Comparison of ENCODE assay signal across 12 mouse cellular contexts in genomic region chr6:54008448-54009120, GRCm38 (mm10). TPM values are rescaled to one million over a fixed set of nuclear protein-coding genes. Genes with fewer than 3 reads are reported as not detected.
DNase-seq lines count a peak whose midpoint lies in the region; ATAC-seq and TF ChIP-seq lines count a peak whose summit lies in the region.
"Had no signal": no experiment of that assay in that cellular context is flagged by ENCODE, and none has a peak within 500 bp of the region (broad histone marks: within the 10 kb centered on the region; RNA-seq: fewer than 3 reads in every experiment).

No protein-coding gene starts in this region.

- H3K27ac ChIP-seq in hindbrain, embryonic 12.5 days: no peak overlapping the region
- H3K27ac ChIP-seq in hindbrain, embryonic 11.5 days (ENCODE audit: low read depth, low read length): no peak overlapping the region
- H3K27ac ChIP-seq in hindbrain, postnatal 0 days: no peak overlapping the region
- H3K27ac ChIP-seq: heart, embryonic 13.5 days; limb, embryonic 10.5 days had no signal

- H3K27me3 ChIP-seq in hindbrain, embryonic 12.5 days: no peaks in the 10 kb centered on the region
- H3K27me3 ChIP-seq in hindbrain, embryonic 11.5 days (ENCODE audit: control insufficient read depth, insufficient read depth, low read length): no peaks in the 10 kb centered on the region
- no peaks in the 10 kb centered on the region for H3K27me3 ChIP-seq in hindbrain, postnatal 0 days (ENCODE audit: insufficient read depth, low read length)
- H3K27me3 ChIP-seq: heart, embryonic 13.5 days had no signal

- ATAC-seq in hindbrain, embryonic 12.5 days (ENCODE audit: low FRiP score): no peak
- ATAC-seq in hindbrain, embryonic 11.5 days (ENCODE audit: low FRiP score): no peak
- peak; percentile 18; the same call in 1 of the 2 replicates for ATAC-seq in hindbrain, postnatal 0 days

- H3K9me3 ChIP-seq in hindbrain, embryonic 12.5 days (replicated peaks): no peaks in the 10 kb centered on the region
- no peaks in the 10 kb centered on the region for H3K9me3 ChIP-seq in hindbrain, embryonic 11.5 days (ENCODE audit: control insufficient read depth, low read length)
- H3K9me3 ChIP-seq in hindbrain, postnatal 0 days (ENCODE audit: low read length): no peaks in the 10 kb centered on the region
- H3K9me3 ChIP-seq: heart, embryonic 13.5 days; limb, embryonic 10.5 days had no signal

- WGBS in hindbrain, embryonic 12.5 days: 59% methylated on average over 16 of the region's 16 CpGs
- WGBS in hindbrain, embryonic 11.5 days: 67% methylated on average over 16 of the region's 16 CpGs
- WGBS in hindbrain, postnatal 0 days: 32% methylated on average over 16 of the region's 16 CpGs

- DNase-seq in hindbrain, embryonic 11.5 days (ENCODE audit: low spot score): no peak
- DNase-seq in right cerebral cortex, postnatal 4 days: peak; percentile 12
- no peak for DNase-seq in right cerebral cortex, adult 18-20 months
- peak; percentile 12 for DNase-seq in hindbrain, postnatal 0 days (ENCODE audit: low spot score)
- DNase-seq in embryo, embryonic 11 days: no peak
- DNase-seq in spleen, adult 18-20 months: no peak
- DNase-seq: adrenal gland, postnatal 14 days; kidney, adult 2 months had no signal

- peak overlapping the region; percentile 23; the same call in 1 of the 2 replicates for H3K4me2 ChIP-seq in hindbrain, embryonic 12.5 days (replicated peaks)
- no peak overlapping the region for H3K4me2 ChIP-seq in hindbrain, embryonic 11.5 days (replicated peaks; ENCODE audit: low read depth, low read length)
- peak overlapping the region; percentile 44 for H3K4me2 ChIP-seq in hindbrain, postnatal 0 days (ENCODE audit: low read depth, low read length)
- H3K4me2 ChIP-seq: heart, embryonic 13.5 days had no signal

- H3K4me1 ChIP-seq in hindbrain, embryonic 12.5 days: peaks cover 13% of the 10 kb centered on the region
- H3K4me1 ChIP-seq in hindbrain, embryonic 11.5 days (replicated peaks; ENCODE audit: control insufficient read depth, insufficient read depth, low read length): no peaks in the 10 kb centered on the region
- peaks cover 15% of the 10 kb centered on the region; the same call in 1 of the 2 replicates for H3K4me1 ChIP-seq in hindbrain, postnatal 0 days (ENCODE audit: insufficient read depth, low read length)

- H3K4me3 ChIP-seq in hindbrain, embryonic 12.5 days: no peak overlapping the region
- no peak overlapping the region for H3K4me3 ChIP-seq in hindbrain, embryonic 11.5 days (ENCODE audit: low read depth, low read length)
- 0 out of 2 replicates have a peak overlapping the region, but pooled peaks have one; percentile 15 for H3K4me3 ChIP-seq in hindbrain, postnatal 0 days (ENCODE audit: low read length)
- H3K4me3 ChIP-seq: erythroblast, embryonic 14.5 days; heart, embryonic 13.5 days; limb, embryonic 10.5 days had no signal

- no peaks in the 10 kb centered on the region for H3K36me3 ChIP-seq in hindbrain, embryonic 12.5 days
- H3K36me3 ChIP-seq in hindbrain, embryonic 11.5 days (ENCODE audit: control insufficient read depth, insufficient read depth, low read length): no peaks in the 10 kb centered on the region
- no peaks in the 10 kb centered on the region for H3K36me3 ChIP-seq in hindbrain, postnatal 0 days (ENCODE audit: insufficient read depth, low read length)
- H3K36me3 ChIP-seq: heart, embryonic 13.5 days; limb, embryonic 10.5 days had no signal

- no peak for TF ChIP-seq CTCF in hindbrain, postnatal 0 days (IDR thresholded peaks at IDR 0.05; ENCODE audit: low read depth)

- H3K9ac ChIP-seq in hindbrain, embryonic 12.5 days: no peak overlapping the region
- H3K9ac ChIP-seq in hindbrain, embryonic 11.5 days (ENCODE audit: low read depth, low read length): no peak overlapping the region
- H3K9ac ChIP-seq in hindbrain, postnatal 0 days (replicated peaks; ENCODE audit: low read length): no peak overlapping the region; the same call in 1 of the 2 replicates
- H3K9ac ChIP-seq: heart, embryonic 13.5 days had no signal

RNA-seq across cellular contexts. Expression of gene Cpvl, which starts 30.1 kb away (rescaled TPM):
- polyA plus RNA-seq in hindbrain, embryonic 12.5 days (2016; fragmentation: Nextera tagmentation; extraction: Ambion mirVana): not detected in 2 replicates
- polyA plus RNA-seq in hindbrain, embryonic 11.5 days (2014; fragmentation: Nextera tagmentation; extraction: Ambion mirVana): 0.11 and 0.13 TPM in 2 replicates
- not detected in 2 replicates for total RNA-seq in hindbrain, postnatal 0 days (2014; rRNA removed)
- polyA plus RNA-seq in hindbrain, postnatal 0 days (2015; fragmentation: Nextera tagmentation; extraction: Ambion mirVana): 0.15 and 0.19 TPM in 2 replicates
- total RNA-seq: adrenal gland, postnatal 14 days had no signal
- polyA plus RNA-seq: erythroblast, embryonic 14.5 days; heart, embryonic 13.5 days had no signal

RNA-seq across cellular contexts. Expression of gene Chn2, which starts 30.8 kb away (rescaled TPM):
- polyA plus RNA-seq in hindbrain, embryonic 12.5 days (2016; fragmentation: Nextera tagmentation; extraction: Ambion mirVana): 20.3 and 24.0 TPM in 2 replicates
- 14.4 and 19.6 TPM in 2 replicates for polyA plus RNA-seq in hindbrain, embryonic 11.5 days (2014; fragmentation: Nextera tagmentation; extraction: Ambion mirVana)
- total RNA-seq in hindbrain, postnatal 0 days (2014; rRNA removed): 35.4 and 43.8 TPM in 2 replicates
- 19.8 and 21.2 TPM in 2 replicates for polyA plus RNA-seq in hindbrain, postnatal 0 days (2015; fragmentation: Nextera tagmentation; extraction: Ambion mirVana)
- polyA plus RNA-seq: erythroblast, embryonic 14.5 days had no signal

Comparison
In these comparisons a context has a peak if more than half of its experiments do, and no peak if none do; other contexts are left out.
1. DNase-seq: peak in right cerebral cortex, postnatal 4 days (single experiment) and hindbrain, postnatal 0 days (single experiment); none in hindbrain, embryonic 11.5 days (single experiment), right cerebral cortex, adult 18-20 months (single experiment), embryo, embryonic 11 days (single experiment) and spleen, adult 18-20 months (0 of 2).